8 mouse cellular contexts compared by ENCODE assay signal in genomic region chr8:93813405-93813761, GRCm38 (mm10). TPM values are rescaled to one million over a fixed set of nuclear protein-coding genes. Genes with fewer than 3 reads are reported as not detected.
DNase-seq lines count a peak whose midpoint lies in the region; ATAC-seq and TF ChIP-seq lines count a peak whose summit lies in the region.

No protein-coding gene starts in this region.

- TF ChIP-seq POLR2A in cerebellum, adult 2 months (IDR thresholded peaks at IDR 0.05; ENCODE audit: borderline replicate concordance, insufficient read depth, low read length) = no peak

- H3K36me3 ChIP-seq in liver, embryonic 15.5 days (replicated peaks) = no peaks in the 10 kb centered on the region
- peaks cover 6% of the 10 kb centered on the region for H3K36me3 ChIP-seq in neural tube, embryonic 15.5 days

- peak; percentile 9 to 14 for DNase-seq in CD8-positive naive resting alpha-beta T cell, adult 2 months (ENCODE audit: low read depth in 2 of 2, low spot score in 2 of 2)
- peak; percentile 93 to 98 for DNase-seq in cerebellum, adult 2 months
- peak; percentile 91 for DNase-seq in forelimb bud, embryonic 11.5 days (ENCODE audit: low read depth, low spot score)
- DNase-seq in heart, postnatal 25 days (ENCODE audit: low spot score) = peak; percentile 75
- DNase-seq in layer of hippocampus, adult 11-12 months (ENCODE audit: low spot score) = peak; percentile 90
- DNase-seq in thymus, postnatal 10 days (ENCODE audit: low spot score in 2 of 2) = peak; percentile 7 to 53

- 0 out of 2 replicates have a peak, but pooled peaks have one; percentile 13 for ATAC-seq in liver, embryonic 15.5 days (ENCODE audit: insufficient read depth)
- peak; percentile 53 for ATAC-seq in neural tube, embryonic 15.5 days (ENCODE audit: low FRiP score)

- 0 out of 2 replicates have a peak overlapping the region, but pooled peaks have one; percentile 10 for H3K4me2 ChIP-seq in liver, embryonic 15.5 days
- peak overlapping the region; percentile 66 for H3K4me2 ChIP-seq in neural tube, embryonic 15.5 days

- no peaks in the 10 kb centered on the region for H3K9me3 ChIP-seq in liver, embryonic 15.5 days (replicated peaks)
- no peaks in the 10 kb centered on the region for H3K9me3 ChIP-seq in neural tube, embryonic 15.5 days (replicated peaks)

- peaks cover 19% of the 10 kb centered on the region for H3K4me1 ChIP-seq in cerebellum, adult 2 months (ENCODE audit: control insufficient read depth, insufficient read depth, low read length)
- peaks cover 13% of the 10 kb centered on the region; the same call in 1 of the 2 replicates for H3K4me1 ChIP-seq in liver, embryonic 15.5 days (replicated peaks)
- H3K4me1 ChIP-seq in neural tube, embryonic 15.5 days = peaks cover 52% of the 10 kb centered on the region

- H3K27ac ChIP-seq in cerebellum, adult 2 months (ENCODE audit: insufficient read depth, low read length) = peak overlapping the region; percentile 31
- H3K27ac ChIP-seq in liver, embryonic 15.5 days (replicated peaks) = no peak overlapping the region
- peak overlapping the region; percentile 97 for H3K27ac ChIP-seq in neural tube, embryonic 15.5 days (replicated peaks)

- no peak for TF ChIP-seq CTCF in cerebellum, adult 2 months (IDR thresholded peaks at IDR 0.05; ENCODE audit: borderline replicate concordance, insufficient read depth, low read depth, low read length)

- H3K27me3 ChIP-seq in cerebellum, adult 2 months (ENCODE audit: control insufficient read depth, insufficient read depth, low read length) = no peaks in the 10 kb centered on the region
- H3K27me3 ChIP-seq in liver, embryonic 15.5 days = peaks cover 69% of the 10 kb centered on the region
- no peaks in the 10 kb centered on the region for H3K27me3 ChIP-seq in neural tube, embryonic 15.5 days (replicated peaks)

- intact Hi-C loops in heart, postnatal 25 days (cut with DNase I) = loop anchor here (2.0 kb wide), 1 partner anchor 117 kb away; no protein-coding TSS in a partner anchor

- under 1% methylated on average over 26 of the region's 26 CpGs for WGBS in cerebellum, adult 2 months
- 1% methylated on average over 26 of the region's 26 CpGs for WGBS in liver, embryonic 15.5 days (ENCODE audit: insufficient replicate concordance)
- under 1% methylated on average over 26 of the region's 26 CpGs for WGBS in neural tube, embryonic 15.5 days

- H3K9ac ChIP-seq in liver, embryonic 15.5 days = no peak overlapping the region
- H3K9ac ChIP-seq in neural tube, embryonic 15.5 days (replicated peaks) = peak overlapping the region; percentile 93

- peak overlapping the region; percentile 99 for H3K4me3 ChIP-seq in cerebellum, adult 2 months (replicated peaks; ENCODE audit: insufficient read depth, low read depth, low read length)
- H3K4me3 ChIP-seq in liver, embryonic 15.5 days (replicated peaks) = 0 out of 2 replicates have a peak overlapping the region, but pooled peaks have one; percentile 1
- H3K4me3 ChIP-seq in neural tube, embryonic 15.5 days (replicated peaks) = peak overlapping the region; percentile 80

RNA-seq across cellular contexts. Expression of gene Gnao1, which starts 3.6 kb away (rescaled TPM):
- polyA plus RNA-seq in cerebellum, adult 2 months (2012; rRNA removed) = 345 and 365 TPM in 2 replicates
- 10 to 100 TPM; 26.0 to 27.4 TPM for total RNA-seq in heart, postnatal 25 days (2021)
- polyA plus RNA-seq in liver, embryonic 15.5 days (2015; fragmentation: Nextera tagmentation; extraction: Ambion mirVana) = 0.15 and 0.74 TPM in 2 replicates
- polyA plus RNA-seq in neural tube, embryonic 15.5 days (2015; fragmentation: Nextera tagmentation; extraction: Ambion mirVana) = 203 and 251 TPM in 2 replicates

Comparison
In these comparisons a context has a peak if more than half of its experiments do, and no peak if none do; other contexts are left out.
1. DNase-seq: peak in every context shown above with its lines; median percentile 96 in cerebellum, adult 2 months; 91 in forelimb bud, embryonic 11.5 days; 90 in layer of hippocampus, adult 11-12 months; 75 in heart, postnatal 25 days; 30 in thymus, postnatal 10 days; 12 in CD8-positive naive resting alpha-beta T cell, adult 2 months.
2. H3K4me3 ChIP-seq: peak in every context shown above with its lines; median percentile 99 in cerebellum, adult 2 months; 80 in neural tube, embryonic 15.5 days; 1 in liver, embryonic 15.5 days.
3. RNA of gene Gnao1, which starts 3.6 kb away (polyA plus RNA-seq): 345 to 365 TPM in cerebellum, adult 2 months and 203 to 251 TPM in neural tube, embryonic 15.5 days; 0.15 to 0.74 TPM in liver, embryonic 15.5 days; every median in the first group is over 100 times any median in the second.